Comparison of ENCODE assay signal across 14 mouse cellular contexts in genomic region chr15:102408558-102409130, GRCm38 (mm10). TPM values are rescaled to one million over a fixed set of nuclear protein-coding genes. Genes with fewer than 3 reads are reported as not detected.
DNase-seq lines count a peak whose midpoint lies in the region; ATAC-seq and TF ChIP-seq lines count a peak whose summit lies in the region.
"Had no signal": no experiment of that assay in that cellular context is flagged by ENCODE, and none has a peak within 500 bp of the region (broad histone marks: within the 10 kb centered on the region; RNA-seq: fewer than 3 reads in every experiment).

No protein-coding gene starts in this region.

- no peak for DNase-seq in gastrocnemius, adult 2 months
- no peak for DNase-seq in gastrocnemius, postnatal 10 days
- DNase-seq in lung, embryonic 14.5 days = no peak
- no peak for DNase-seq in lung, adult 2 months
- DNase-seq in G1E (ENCODE audit: low spot score) = no peak
- no peak for DNase-seq in liver, embryonic 14.5 days (ENCODE audit: low read depth in 3 of 3, low spot score in 3 of 3)
- no peak for DNase-seq in adrenal gland, postnatal 4 days (ENCODE audit: low spot score in 2 of 2)
- DNase-seq in frontal cortex, postnatal 10 days (ENCODE audit: low spot score in 2 of 2) = no peak
- DNase-seq: kidney, postnatal 25 days; lung, postnatal 36 days; right cerebral cortex, adult 18-20 months; thymus, postnatal 25 days had no signal

- peak overlapping the region; percentile 95 for H3K27ac ChIP-seq in gastrocnemius, adult 2 months
- H3K27ac ChIP-seq in lung, embryonic 14.5 days (ENCODE audit: low read depth) = no peak overlapping the region
- no peak overlapping the region for H3K27ac ChIP-seq in liver, embryonic 14.5 days

- H3K9me3 ChIP-seq in lung, embryonic 14.5 days (ENCODE audit: low read depth, low read length) = no peaks in the 10 kb centered on the region
- no peaks in the 10 kb centered on the region for H3K9me3 ChIP-seq in G1E (replicated peaks)
- H3K9me3 ChIP-seq in liver, embryonic 14.5 days (ENCODE audit: control insufficient read depth, low read length) = no peaks in the 10 kb centered on the region

- peak overlapping the region; percentile 49 for H3K4me3 ChIP-seq in gastrocnemius, adult 2 months
- no peak overlapping the region for H3K4me3 ChIP-seq in lung, embryonic 14.5 days (ENCODE audit: low read depth, low read length)
- no peak overlapping the region for H3K4me3 ChIP-seq in lung, adult 2 months (replicated peaks; ENCODE audit: extremely low read depth, low read depth, low read length)
- H3K4me3 ChIP-seq in G1E (ENCODE audit: low read depth, low read length) = peak overlapping the region; percentile 14; the same call in 1 of the 2 replicates
- no peak overlapping the region for H3K4me3 ChIP-seq in liver, embryonic 14.5 days (ENCODE audit: insufficient read depth in 1 of 2, low read depth in 2 of 2, low read length in 2 of 2)

- H3K27me3 ChIP-seq in lung, embryonic 14.5 days (ENCODE audit: insufficient read depth, low read length) = no peaks in the 10 kb centered on the region
- no peaks in the 10 kb centered on the region for H3K27me3 ChIP-seq in G1E (ENCODE audit: insufficient read depth, low read length)
- H3K27me3 ChIP-seq in liver, embryonic 14.5 days (ENCODE audit: control insufficient read depth, insufficient read depth, low read length) = no peaks in the 10 kb centered on the region

- H3K9ac ChIP-seq in lung, embryonic 14.5 days = no peak overlapping the region
- H3K9ac ChIP-seq in liver, embryonic 14.5 days (replicated peaks) = no peak overlapping the region

- H3K36me3 ChIP-seq in lung, embryonic 14.5 days (ENCODE audit: insufficient read depth) = peaks cover 59% of the 10 kb centered on the region
- H3K36me3 ChIP-seq in G1E (replicated peaks) = peaks cover 57% of the 10 kb centered on the region
- H3K36me3 ChIP-seq in liver, embryonic 14.5 days (replicated peaks; ENCODE audit: control insufficient read depth, insufficient read depth, low read depth) = peaks cover 55% of the 10 kb centered on the region

- intact Hi-C loops in gastrocnemius, adult 2 months (cut with DNase I) = no loop called here

- no peak for TF ChIP-seq CTCF in gastrocnemius, adult 2 months (IDR thresholded peaks at IDR 0.05)
- TF ChIP-seq CTCF in lung, embryonic 14.5 days (IDR thresholded peaks at IDR 0.05; ENCODE audit: low read depth) = no peak
- no peak for TF ChIP-seq CTCF in lung, adult 2 months (IDR thresholded peaks at IDR 0.05; ENCODE audit: insufficient read depth, low read length)
- no peak for TF ChIP-seq CTCF in G1E (IDR thresholded peaks at IDR 0.05; ENCODE audit: low read depth, low read length)
- TF ChIP-seq CTCF in liver, embryonic 14.5 days (IDR thresholded peaks at IDR 0.05; ENCODE audit: low read depth) = no peak

- TF ChIP-seq POLR2A in lung, adult 2 months (IDR thresholded peaks at IDR 0.05; ENCODE audit: borderline replicate concordance, extremely low read depth, low read depth, low read length) = no peak

- H3K4me2 ChIP-seq in lung, embryonic 14.5 days = 0 out of 2 replicates have a peak overlapping the region, but pooled peaks have one; percentile 12
- peak overlapping the region; percentile 8; the same call in 1 of the 2 replicates for H3K4me2 ChIP-seq in liver, embryonic 14.5 days (ENCODE audit: low read depth)

- no peak for TF ChIP-seq EP300 in liver, embryonic 14.5 days (IDR thresholded peaks at IDR 0.05; ENCODE audit: low read depth)

- 70% methylated on average over 2 of the region's 2 CpGs for WGBS in lung, embryonic 14.5 days
- WGBS in lung, adult 2 months = 64% methylated on average over 2 of the region's 2 CpGs
- 78% methylated on average over 2 of the region's 2 CpGs for WGBS in liver, embryonic 14.5 days (ENCODE audit: insufficient replicate concordance)

- no peak for ATAC-seq in lung, embryonic 14.5 days (ENCODE audit: insufficient read depth)
- ATAC-seq in G1E (ENCODE audit: extremely low read depth, insufficient number of reproducible peaks, low FRiP score, poor library complexity, severe bottlenecking) = no peak
- ATAC-seq in liver, embryonic 14.5 days (ENCODE audit: insufficient read depth) = no peak
- ATAC-seq: CD4-positive, CD25-positive, alpha-beta regulatory T cell, adult 4 months had no signal

- H3K4me1 ChIP-seq in lung, embryonic 14.5 days (ENCODE audit: insufficient read depth) = peaks cover 21% of the 10 kb centered on the region
- peaks cover 20% of the 10 kb centered on the region for H3K4me1 ChIP-seq in lung, adult 2 months (ENCODE audit: control insufficient read depth, insufficient read depth, low read length)
- peaks cover 59% of the 10 kb centered on the region for H3K4me1 ChIP-seq in G1E (ENCODE audit: insufficient read depth, low read depth, low read length)
- H3K4me1 ChIP-seq in liver, embryonic 14.5 days (replicated peaks; ENCODE audit: control insufficient read depth in 2 of 2, insufficient read depth in 2 of 2, low read length in 1 of 2) = peaks cover 17 to 20% of the 10 kb centered on the region in 2 experiments

RNA-seq across cellular contexts. Expression of gene Sp1, which starts 2.7 kb away (rescaled TPM):
- total RNA-seq in gastrocnemius, adult 2 months (2021) = 10 to 100 TPM; 23.0 to 25.1 TPM
- 10 to 100 TPM; 32.9 to 43.2 TPM for total RNA-seq in gastrocnemius, postnatal 10 days (2021)
- 15.3 and 16.1 TPM in 2 replicates for polyA plus RNA-seq in lung, embryonic 14.5 days (2014; fragmentation: Nextera tagmentation; extraction: Ambion mirVana)
- 18.5 and 20.0 TPM in 2 replicates for polyA plus RNA-seq in lung, adult 2 months (2012; rRNA removed)
- total RNA-seq in G1E (2014; fragmentation: Nextera tagmentation) = 92.4 and 93.8 TPM in 2 replicates
- 42.3 and 50.5 TPM in 2 replicates for total RNA-seq in G1E (2017)
- polyA plus RNA-seq in G1E (2012) = 16.4 and 35.8 TPM in 2 replicates
- polyA plus RNA-seq in liver, embryonic 14.5 days (2012; rRNA removed) = 9.2 and 9.5 TPM in 2 replicates
- 5.0 and 5.4 TPM in 2 replicates for polyA plus RNA-seq in liver, embryonic 14.5 days (2014; fragmentation: Nextera tagmentation; extraction: Ambion mirVana)
- total RNA-seq in adrenal gland, postnatal 4 days (2021) = 100 to 1,000 TPM; 101 to 110 TPM

RNA-seq across cellular contexts. Expression of gene Amhr2, which starts 36.5 kb away (rescaled TPM):
- total RNA-seq in gastrocnemius, adult 2 months (2021) = 1 to 10 TPM; 7.2 to 9.5 TPM
- total RNA-seq in gastrocnemius, postnatal 10 days (2021) = 1 to 10 TPM; 4.1 to 5.8 TPM
- 0.21 and 0.85 TPM in 2 replicates for polyA plus RNA-seq in lung, embryonic 14.5 days (2014; fragmentation: Nextera tagmentation; extraction: Ambion mirVana)
- polyA plus RNA-seq in lung, adult 2 months (2012; rRNA removed) = 20.8 and 21.1 TPM in 2 replicates
- total RNA-seq in G1E (2014; fragmentation: Nextera tagmentation) (not detected in 2 replicates), G1E (2017) (not detected in 2 replicates)
- polyA plus RNA-seq in G1E (2012) = not detected in 2 replicates
- polyA plus RNA-seq in liver, embryonic 14.5 days (2012; rRNA removed) = 0.05 and 0.06 TPM in 2 replicates
- 0.11 and 0.23 TPM in 2 replicates for polyA plus RNA-seq in liver, embryonic 14.5 days (2014; fragmentation: Nextera tagmentation; extraction: Ambion mirVana)
- total RNA-seq in adrenal gland, postnatal 4 days (2021) = 1 to 10 TPM; 2.8 to 3.1 TPM
- polyA plus RNA-seq: neural tube, embryonic 11.5 days had no signal

RNA-seq across cellular contexts. Expression of gene Sp7, which starts 41.7 kb away (rescaled TPM):
- not detected for total RNA-seq in gastrocnemius, adult 2 months (2021)
- total RNA-seq in gastrocnemius, postnatal 10 days (2021) = 1 to 10 TPM in 1 of 2 experiments, under 1 TPM in 1; 0.14 to 7.4 TPM
- polyA plus RNA-seq in lung, embryonic 14.5 days (2014; fragmentation: Nextera tagmentation; extraction: Ambion mirVana) = 0.55 and 0.64 TPM in 2 replicates
- 0.05 TPM in 1 of 2 replicates, not detected in the other for polyA plus RNA-seq in lung, adult 2 months (2012; rRNA removed)
- total RNA-seq in G1E (2014; fragmentation: Nextera tagmentation) (not detected in 2 replicates), G1E (2017) (0.06 and 0.16 TPM in 2 replicates)
- polyA plus RNA-seq in G1E (2012) = not detected in 2 replicates
- 0.01 and 0.07 TPM in 2 replicates for polyA plus RNA-seq in liver, embryonic 14.5 days (2012; rRNA removed)
- polyA plus RNA-seq in liver, embryonic 14.5 days (2014; fragmentation: Nextera tagmentation; extraction: Ambion mirVana) = 0.04 TPM in 1 of 2 replicates, not detected in the other
- under 1 TPM; 0.31 to 0.48 TPM for total RNA-seq in adrenal gland, postnatal 4 days (2021)
- polyA plus RNA-seq: CD4-positive, CD25-positive, alpha-beta regulatory T cell, adult 4 months had no signal

RNA-seq across cellular contexts. Expression of gene Prr13, which starts 50.2 kb away (rescaled TPM):
- total RNA-seq in gastrocnemius, adult 2 months (2021) = 10 to 100 TPM; 17.3 to 18.2 TPM
- 10 to 100 TPM; 11.3 to 14.5 TPM for total RNA-seq in gastrocnemius, postnatal 10 days (2021)
- polyA plus RNA-seq in lung, embryonic 14.5 days (2014; fragmentation: Nextera tagmentation; extraction: Ambion mirVana) = 70.9 and 73.8 TPM in 2 replicates
- 216 and 271 TPM in 2 replicates for polyA plus RNA-seq in lung, adult 2 months (2012; rRNA removed)
- total RNA-seq in G1E (2014; fragmentation: Nextera tagmentation) (78.6 and 94.0 TPM in 2 replicates), G1E (2017) (84.1 and 86.0 TPM in 2 replicates)
- polyA plus RNA-seq in G1E (2012) = 122 and 254 TPM in 2 replicates
- polyA plus RNA-seq in liver, embryonic 14.5 days (2012; rRNA removed) = 69.0 and 84.6 TPM in 2 replicates
- 111 and 117 TPM in 2 replicates for polyA plus RNA-seq in liver, embryonic 14.5 days (2014; fragmentation: Nextera tagmentation; extraction: Ambion mirVana)
- total RNA-seq in adrenal gland, postnatal 4 days (2021) = 10 to 100 TPM; 63.2 to 81.5 TPM

RNA-seq across cellular contexts. Expression of gene Aaas, which starts 58.1 kb away (rescaled TPM):
- total RNA-seq in gastrocnemius, adult 2 months (2021) = 1 to 10 TPM; 5.7 to 7.8 TPM
- total RNA-seq in gastrocnemius, postnatal 10 days (2021) = 10 to 100 TPM in 1 of 2 experiments, 1 to 10 TPM in 1; 7.8 to 11.1 TPM
- 99.1 and 103 TPM in 2 replicates for polyA plus RNA-seq in lung, embryonic 14.5 days (2014; fragmentation: Nextera tagmentation; extraction: Ambion mirVana)
- 21.9 and 27.5 TPM in 2 replicates for polyA plus RNA-seq in lung, adult 2 months (2012; rRNA removed)
- total RNA-seq in G1E (2014; fragmentation: Nextera tagmentation) (187 and 217 TPM in 2 replicates), G1E (2017) (110 and 126 TPM in 2 replicates)
- 199 and 288 TPM in 2 replicates for polyA plus RNA-seq in G1E (2012)
- polyA plus RNA-seq in liver, embryonic 14.5 days (2012; rRNA removed) = 31.0 and 33.7 TPM in 2 replicates
- polyA plus RNA-seq in liver, embryonic 14.5 days (2014; fragmentation: Nextera tagmentation; extraction: Ambion mirVana) = 44.3 and 48.9 TPM in 2 replicates
- 10 to 100 TPM; 32.3 to 39.0 TPM for total RNA-seq in adrenal gland, postnatal 4 days (2021)

Comparison
In these comparisons a context has a peak if more than half of its experiments do, and no peak if none do; other contexts are left out.
1. H3K4me3 ChIP-seq: peak in gastrocnemius, adult 2 months (single experiment) and G1E (single experiment); none in lung, embryonic 14.5 days (single experiment), lung, adult 2 months (single experiment) and liver, embryonic 14.5 days (0 of 2).